Mouse (Mus musculus) CD4-positive, CD25-positive, alpha-beta regulatory T cell, adult 4 months (primary cell): Measurements from ENCODE around the gene Sdc3. TPM values are rescaled to one million over a fixed set of nuclear protein-coding genes. Genes with fewer than 3 reads are reported as not detected.

Source experiments
- polyA plus RNA-seq, 2 experiments: library from polyadenylated mRNA; unstranded; fragments of 100-300 nt; shearing (Covaris generic); gene quantifications; one replicate each; pipeline ENCODE4 v1.2.1; 2017

Gene Sdc3
- polyA plus RNA-seq, 2 experiments from 2014 or later: 0.40 to 1.5 TPM

Other genes with a start within 250 kb of the Sdc3 start
- not detected for gene Nkain1, start 218.4 kb upstream of the Sdc3 start, polyA plus RNA-seq
- 10 to 100 TPM; 74.0 to 91.3 TPM for gene Pum1, start 129.2 kb upstream of the Sdc3 start, polyA plus RNA-seq
- 1,000 to 10,000 TPM; 1,726 to 2,325 TPM for gene Laptm5, start 120.6 kb downstream of the Sdc3 start, polyA plus RNA-seq
- not detected for gene Matn1, start 151.8 kb downstream of the Sdc3 start, polyA plus RNA-seq